Mouse (Mus musculus) megakaryocyte, embryonic 14.5 days (primary cell): ENCODE data around the gene Cd8b1.

Experiments used
- FLI1 ChIP-seq: IDR thresholded peaks from 2 replicates; pipeline ENCODE4 v1.6.1; 2012; ENCODE audit warnings: low read length, inconsistent platforms, mixed read lengths
- GATA1 ChIP-seq: IDR thresholded peaks from 3 replicates; pipeline ENCODE4 v1.6.1; 2012; ENCODE audit warnings: mixed read lengths, low read length, inconsistent platforms, borderline replicate concordance

DNA sequence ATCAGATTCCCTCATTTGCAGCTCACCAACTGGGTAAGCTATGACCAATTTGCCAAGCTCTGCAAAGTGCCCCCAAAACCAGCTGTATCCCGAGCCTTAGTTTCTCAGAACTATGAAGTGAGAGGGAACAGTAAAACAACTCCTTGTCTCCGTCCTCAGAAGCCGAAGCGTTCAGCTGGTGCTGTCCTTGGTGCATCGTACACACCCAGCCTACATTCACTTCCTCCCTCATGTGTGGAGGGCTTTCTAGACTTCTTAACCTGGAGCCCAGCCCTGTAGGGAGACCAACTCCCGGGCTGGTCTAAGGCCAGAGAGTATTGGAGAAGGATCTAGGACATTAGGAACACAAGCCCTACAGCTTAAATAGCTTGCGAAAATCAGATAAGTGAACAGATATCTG lies 7.9 kb downstream of the Cd8b1 start:
- TF ChIP-seq GATA1 (no peak), FLI1 (no peak)
